In genomic region chr2:178924456-178925115, GRCm38 (mm10) we compare ENCODE assay signal across 16 mouse cellular contexts.
DNase-seq lines count a peak whose midpoint lies in the region; ATAC-seq lines count a peak whose summit lies in the region.
"Had no signal": no experiment of that assay in that cellular context is flagged by ENCODE, and none has a peak within 500 bp of the region (broad histone marks: within the 10 kb centered on the region; RNA-seq: fewer than 3 reads in every experiment).

No protein-coding gene starts in this region.

- H3K27ac ChIP-seq in heart, embryonic 13.5 days (replicated peaks), result no peak overlapping the region
- H3K27ac ChIP-seq: forebrain, embryonic 13.5 days; midbrain, embryonic 10.5 days had no signal

- H3K4me3 ChIP-seq in heart, embryonic 13.5 days, result no peak overlapping the region
- H3K4me3 ChIP-seq: forebrain, embryonic 13.5 days; midbrain, embryonic 10.5 days had no signal

- H3K4me1 ChIP-seq in heart, embryonic 13.5 days, result no peaks in the 10 kb centered on the region

- no peak overlapping the region for H3K4me2 ChIP-seq in heart, embryonic 13.5 days
- H3K4me2 ChIP-seq: forebrain, embryonic 13.5 days; liver, embryonic 11.5 days had no signal

- H3K36me3 ChIP-seq in heart, embryonic 13.5 days, result no peaks in the 10 kb centered on the region
- H3K36me3 ChIP-seq: midbrain, embryonic 10.5 days had no signal

- no peak overlapping the region for H3K9ac ChIP-seq in heart, embryonic 13.5 days
- H3K9ac ChIP-seq: forebrain, embryonic 13.5 days had no signal

- H3K9me3 ChIP-seq in heart, embryonic 13.5 days, result no peaks in the 10 kb centered on the region
- H3K9me3 ChIP-seq: forebrain, embryonic 13.5 days; midbrain, embryonic 10.5 days had no signal

- DNase-seq in frontal cortex, postnatal 14 days (ENCODE audit: low spot score in 2 of 2), result no peak
- DNase-seq in Muller cell, postnatal 12 days (ENCODE audit: inconsistent ontology term), result peak; percentile 76
- DNase-seq in heart, postnatal 4 days, result peak; percentile 23
- no peak for DNase-seq in urinary bladder, postnatal 36 days (ENCODE audit: low spot score in 2 of 2)
- no peak for DNase-seq in adrenal gland, adult 8-10 months
- no peak for DNase-seq in left cerebral cortex, adult 8-10 months (ENCODE audit: low spot score in 2 of 2)
- DNase-seq: adrenal gland, postnatal 25 days; cerebellum, adult 9-10 months; lung, adult 2 months; lung, postnatal 36 days; thymus, postnatal 14 days had no signal

- peak; percentile 33; the same call in 1 of the 2 replicates for ATAC-seq in frontal cortex, adult (ENCODE audit: low TSS enrichment)
- ATAC-seq in heart, embryonic 13.5 days (ENCODE audit: extremely low read depth, insufficient number of reproducible peaks, low FRiP score, low TSS enrichment), result peak; percentile 42; the same call in 1 of the 2 replicates
- ATAC-seq: forebrain, embryonic 13.5 days had no signal

- H3K27me3 ChIP-seq in heart, embryonic 13.5 days (replicated peaks), result no peaks in the 10 kb centered on the region
- H3K27me3 ChIP-seq: forebrain, embryonic 13.5 days had no signal

- 46% methylated on average over 4 of the region's 4 CpGs for WGBS in heart, embryonic 13.5 days

Comparison
In these comparisons a context has a peak if more than half of its experiments do, and no peak if none do; other contexts are left out.
1. DNase-seq: peak in Muller cell, postnatal 12 days (single experiment) and heart, postnatal 4 days (single experiment); none in frontal cortex, postnatal 14 days (0 of 2), urinary bladder, postnatal 36 days (0 of 2), adrenal gland, adult 8-10 months (single experiment) and left cerebral cortex, adult 8-10 months (0 of 2).